Mouse (Mus musculus) hindbrain, postnatal 0 days (tissue): ENCODE data around the gene Cenpv. TPM values are rescaled to one million over a fixed set of nuclear protein-coding genes. Genes with fewer than 3 reads are reported as not detected.
A peak's percentile ranks its signal among the peaks of the same experiment; 100 is the strongest.

Experiments
- ATAC-seq: fragments of 200-750 bp; cut with Nextera tagmentation; 2 replicates; pipeline ENCODE4 v1.8.0; 2017; ENCODE audit warnings: mild to moderate bottlenecking, moderate TSS enrichment, moderate library complexity
- DNase-seq: peaks from one replicate; pipeline ENCODE4 v3.0.0-alpha.2; 2015; ENCODE audit warnings: low spot score
- H3K27ac ChIP-seq: fragments of 300-500 bp; sonication (generic); 2 replicates; pipeline ENCODE4 v1.5.1; 2014; ENCODE audit warnings: mild to moderate bottlenecking
- H3K27me3 ChIP-seq: fragments of 300-500 bp; sonication (generic); 2 replicates; pipeline ENCODE4 v1.6.1; 2014; ENCODE audit warnings: low read length, mixed read lengths; ENCODE audit not compliant: insufficient read depth
- H3K36me3 ChIP-seq: fragments of 300-500 bp; sonication (generic); 2 replicates; pipeline ENCODE4 v1.6.1; 2014; ENCODE audit warnings: low read length, mixed read lengths; ENCODE audit not compliant: insufficient read depth
- H3K4me1 ChIP-seq: fragments of 300-500 bp; sonication (generic); 2 replicates; pipeline ENCODE4 v1.6.1; 2014; ENCODE audit warnings: antibody characterized with exemption, low read length, mixed read lengths; ENCODE audit not compliant: insufficient read depth
- H3K4me2 ChIP-seq: fragments of 300-500 bp; sonication (generic); 2 replicates; pipeline ENCODE4 v1.6.1; 2014; ENCODE audit warnings: low read depth, mild to moderate bottlenecking, low read length, moderate library complexity, mixed read lengths
- H3K4me3 ChIP-seq: fragments of 300-500 bp; sonication (generic); 2 replicates; pipeline ENCODE4 v1.5.1; 2014; ENCODE audit warnings: low read length
- H3K9ac ChIP-seq: fragments of 300-500 bp; sonication (generic); replicated peaks from 2 replicates; pipeline ENCODE4 v1.6.1; 2014; ENCODE audit warnings: mild to moderate bottlenecking, low read length, moderate library complexity, mixed read lengths
- H3K9me3 ChIP-seq: fragments of 300-500 bp; sonication (generic); 2 replicates; pipeline ENCODE4 v1.6.1; 2016; ENCODE audit warnings: low read length, mixed read lengths
- CTCF ChIP-seq: IDR thresholded peaks from 2 replicates; pipeline ENCODE4 v1.5.1; 2016; ENCODE audit warnings: antibody characterized with exemption, control low read depth, low read depth
- WGBS: fragments of 180-500 bp; shearing (Covaris S2); extraction: QIAGEN DNeasy Blood & Tissue Kit; methylation state at CpG from one replicate; pipeline ENCODE4 v1.1.7; 2014; 5-methylcytosine and 5-hydroxymethylcytosine counted together
- polyA plus RNA-seq: library from polyadenylated mRNA; unstranded; fragments of >200 nt; fragmentation: Nextera tagmentation; extraction: Ambion mirVana; gene quantifications from 2 replicates; pipeline ENCODE4 v1.2.1, GENCODE M21; 2015
- total RNA-seq: library from RNA; depleted of rRNA; stranded (reverse); fragments of >200 nt; gene quantifications from 2 replicates; pipeline ENCODE4 v1.2.3, GENCODE M21; 2014

Cenpv gene
- total and polyA plus RNA-seq, 2 experiments from 2014 or later: 32.8 to 64.1 TPM

- WGBS: 5% methylated on average over 5 of the region's 5 CpGs
- peak overlapping the region; percentile 100 for H3K27ac ChIP-seq
- peaks cover 14% of the 10 kb centered on the region for H3K4me1 ChIP-seq
- H3K9me3 ChIP-seq: no peaks in the 10 kb centered on the region
- no peaks in the 10 kb centered on the region for H3K27me3 ChIP-seq
- ATAC-seq (no peak), DNase-seq (peak; percentile 73)
- H3K4me2 ChIP-seq: peak overlapping the region; percentile 93
- H3K9ac ChIP-seq: peak overlapping the region; percentile 95
- peak overlapping the region; percentile 79 for H3K4me3 ChIP-seq
- peaks cover 5% of the 10 kb centered on the region; the same call in 1 of the 2 replicates for H3K36me3 ChIP-seq
- TF ChIP-seq CTCF: no peak
These were observed 10.7 kb upstream of the Cenpv start for GRCm38 (mm10) chr11:62549782-62550181.

- DNase-seq: no peak
- TF ChIP-seq CTCF: no peak
- Histone ChIP-seq H3K9me3 (no peaks in the 10 kb centered on the region), H3K36me3 (no peaks in the 10 kb centered on the region), H3K4me1 (no peaks in the 10 kb centered on the region), H3K27me3 (no peaks in the 10 kb centered on the region), H3K9ac (no peak overlapping the region), H3K4me3 (no peak overlapping the region), H3K4me2 (no peak overlapping the region), H3K27ac (no peak overlapping the region)
- ATAC-seq: no peak
- 86% methylated on average over 3 of the region's 3 CpGs for WGBS
These were observed 4.9 kb upstream of the Cenpv start for GRCm38 (mm10) chr11:62543991-62544390.

- no peak overlapping the region for H3K27ac ChIP-seq
- H3K4me2 ChIP-seq: no peak overlapping the region
- H3K36me3 ChIP-seq: no peaks in the 10 kb centered on the region
- no peak overlapping the region for H3K9ac ChIP-seq
- no peak for TF ChIP-seq CTCF
- DNase-seq: no peak
- H3K9me3 ChIP-seq: no peaks in the 10 kb centered on the region
- H3K4me1 ChIP-seq: peaks cover 3% of the 10 kb centered on the region; the same call in 1 of the 2 replicates
- H3K4me3 ChIP-seq: no peak overlapping the region
- no peak for ATAC-seq
- no peaks in the 10 kb centered on the region for H3K27me3 ChIP-seq
- 87% methylated on average over 8 of the region's 8 CpGs for WGBS
These were observed 2.5 kb upstream of the Cenpv start for GRCm38 (mm10) chr11:62541581-62541980.

- 44% methylated on average over 2 of the region's 2 CpGs for WGBS
- H3K9me3 ChIP-seq: no peaks in the 10 kb centered on the region
These were observed 1.9 kb upstream of the Cenpv start for GRCm38 (mm10) chr11:62540969-62541368.

GRCm38 (mm10) chr11:62540167-62540566 is 1.1 kb upstream of the Cenpv start:
- ATAC-seq (no peak), DNase-seq (no peak)
- TF ChIP-seq CTCF: no peak
- Histone ChIP-seq H3K9ac (no peak overlapping the region), H3K27ac (no peak overlapping the region), H3K9me3 (no peaks in the 10 kb centered on the region), H3K27me3 (no peaks in the 10 kb centered on the region), H3K4me3 (no peak overlapping the region), H3K4me2 (no peak overlapping the region), H3K4me1 (peaks cover 3% of the 10 kb centered on the region; the same call in 1 of the 2 replicates), H3K36me3 (no peaks in the 10 kb centered on the region)
- 89% methylated on average over 7 of the region's 7 CpGs for WGBS

More at GRCm38 (mm10) chr11:62540969-62541368, 1.9 kb upstream of the Cenpv start:
- Histone ChIP-seq H3K27ac (no peak overlapping the region), H3K9ac (no peak overlapping the region), H3K4me3 (no peak overlapping the region), H3K36me3 (no peaks in the 10 kb centered on the region), H3K4me1 (peaks cover 3% of the 10 kb centered on the region; the same call in 1 of the 2 replicates), H3K27me3 (no peaks in the 10 kb centered on the region), H3K4me2 (no peak overlapping the region)
- TF ChIP-seq CTCF: no peak
- DNase-seq (no peak), ATAC-seq (no peak)

GRCm38 (mm10) chr11:62538321-62539088 is 556 bp downstream of the Cenpv start:
- WGBS: under 1% methylated on average over 68 of the region's 73 CpGs
- Histone ChIP-seq H3K4me2 (peak overlapping the region; percentile 86), H3K4me1 (peaks cover 3% of the 10 kb centered on the region; the same call in 1 of the 2 replicates), H3K36me3 (no peaks in the 10 kb centered on the region), H3K9ac (peak overlapping the region; percentile 97), H3K4me3 (peak overlapping the region; percentile 84), H3K27me3 (no peaks in the 10 kb centered on the region), H3K9me3 (no peaks in the 10 kb centered on the region), H3K27ac (peak overlapping the region; percentile 86)
- ATAC-seq (peak; percentile 84), DNase-seq (peak; percentile 66)
- TF ChIP-seq CTCF: no peak

GRCm38 (mm10) chr11:62537590-62537989 is 1.5 kb downstream of the Cenpv start:
- Histone ChIP-seq H3K27ac (no peak overlapping the region), H3K4me2 (peak overlapping the region; percentile 86), H3K4me3 (peak overlapping the region; percentile 84), H3K4me1 (peaks cover 3% of the 10 kb centered on the region; the same call in 1 of the 2 replicates), H3K9me3 (no peaks in the 10 kb centered on the region), H3K36me3 (peaks cover 3% of the 10 kb centered on the region; the same call in 1 of the 2 replicates), H3K27me3 (no peaks in the 10 kb centered on the region), H3K9ac (no peak overlapping the region)
- DNase-seq (no peak), ATAC-seq (no peak)
- 12% methylated on average over 7 of the region's 7 CpGs for WGBS
- TF ChIP-seq CTCF: no peak
